Mouse (Mus musculus): ENCODE measurements around the gene Use1. TPM values are rescaled to one million over a fixed set of nuclear protein-coding genes. Genes with fewer than 3 reads are reported as not detected.

The Use1 gene
- polyA plus RNA-seq, 1 experiment from 2014 or later, result 113 TPM

- H3K4me1 ChIP-seq (replicated peaks), result peaks cover 20% of the 10 kb centered on the region
- WGBS, result 16% methylated on average over 33 of the region's 33 CpGs
- H3K4me3 ChIP-seq, result peak within 1 kb of the TSS; percentile 49
- H3K27me3 ChIP-seq, result no peaks in the 10 kb centered on the region
- H3K9ac ChIP-seq, result peak within 1 kb of the TSS; percentile 39
- H3K4me2 ChIP-seq, result peak within 1 kb of the TSS; percentile 98
- peak; percentile 90 for ATAC-seq (ENCODE audit: low FRiP score, low read depth)
- no peak within 1 kb of the TSS for H3K27ac ChIP-seq (replicated peaks)
- 0 out of 2 replicates have a peak, but pooled peaks cover 4% of the 10 kb centered on the region for H3K36me3 ChIP-seq
- no peaks in the 10 kb centered on the region for H3K9me3 ChIP-seq
Measured at GRCm38 (mm10) chr8:71405401-71406098, 38.9 kb downstream of the Use1 start, which contains the start of gene Ankle1. TSS of gene Ankle1 (plus strand) at chr8:71406010.

GRCm38 (mm10) chr8:71406099-71407015, 39.7 kb downstream of the Use1 start:
- WGBS, result under 1% methylated on average over 55 of the region's 55 CpGs
- H3K9ac ChIP-seq, result peak overlapping the region; percentile 39
- ATAC-seq (ENCODE audit: low FRiP score, low read depth), result peak; percentile 50

DNA sequence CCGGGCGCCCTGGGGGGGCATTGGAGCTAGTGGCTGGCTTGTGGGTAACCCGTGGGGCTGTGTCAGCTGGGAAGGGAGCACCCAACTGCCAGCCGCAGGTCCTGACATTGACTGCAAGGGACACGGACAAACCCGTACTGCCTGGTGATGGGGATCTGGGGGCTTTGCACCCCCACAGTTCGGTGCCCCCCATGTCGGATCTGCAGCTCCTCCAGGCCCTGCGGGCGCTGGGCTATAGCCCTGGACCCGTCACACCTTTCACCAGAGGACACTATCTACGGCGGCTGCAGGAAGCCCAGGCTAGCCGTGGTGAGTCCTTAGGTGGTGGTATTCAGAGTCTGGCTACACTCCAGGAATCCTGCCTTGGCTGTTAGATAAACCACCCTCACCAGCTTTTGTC, 40.8 kb downstream of the Use1 start:
- H3K27ac ChIP-seq (replicated peaks), result no peak overlapping the region
- H3K36me3 ChIP-seq, result 0 out of 2 replicates have a peak, but pooled peaks cover 4% of the 10 kb centered on the region
- no peak overlapping the region for H3K4me3 ChIP-seq
- no peak overlapping the region for H3K9ac ChIP-seq
- no peak for ATAC-seq (ENCODE audit: low FRiP score, low read depth)
- no peaks in the 10 kb centered on the region for H3K9me3 ChIP-seq
- H3K4me2 ChIP-seq, result no peak overlapping the region
- WGBS, result 95% methylated on average over 14 of the region's 14 CpGs
- peaks cover 20% of the 10 kb centered on the region for H3K4me1 ChIP-seq (replicated peaks)
- H3K27me3 ChIP-seq, result no peaks in the 10 kb centered on the region

More at GRCm38 (mm10) chr8:71406099-71407015, 39.7 kb downstream of the Use1 start:
- Histone ChIP-seq H3K4me3 (peak overlapping the region; percentile 49), H3K4me1 (replicated peaks) (peaks cover 20% of the 10 kb centered on the region), H3K9me3 (no peaks in the 10 kb centered on the region), H3K27me3 (no peaks in the 10 kb centered on the region), H3K36me3 (0 out of 2 replicates have a peak, but pooled peaks cover 4% of the 10 kb centered on the region), H3K4me2 (peak overlapping the region; percentile 98), H3K27ac (replicated peaks) (no peak overlapping the region)

- no peak overlapping the region for H3K27ac ChIP-seq (replicated peaks)
- H3K36me3 ChIP-seq, result 0 out of 2 replicates have a peak, but pooled peaks cover 2% of the 10 kb centered on the region
- no peak overlapping the region for H3K4me2 ChIP-seq
- no peaks in the 10 kb centered on the region for H3K27me3 ChIP-seq
- H3K9me3 ChIP-seq, result no peaks in the 10 kb centered on the region
- no peak overlapping the region for H3K9ac ChIP-seq
- peaks cover 20% of the 10 kb centered on the region for H3K4me1 ChIP-seq (replicated peaks)
- no peak for ATAC-seq (ENCODE audit: low FRiP score, low read depth)
- 97% methylated on average over 4 of the region's 4 CpGs for WGBS
- H3K4me3 ChIP-seq, result no peak overlapping the region
Measured at GRCm38 (mm10) chr8:71408231-71408630, 41.6 kb downstream of the Use1 start.

DNA sequence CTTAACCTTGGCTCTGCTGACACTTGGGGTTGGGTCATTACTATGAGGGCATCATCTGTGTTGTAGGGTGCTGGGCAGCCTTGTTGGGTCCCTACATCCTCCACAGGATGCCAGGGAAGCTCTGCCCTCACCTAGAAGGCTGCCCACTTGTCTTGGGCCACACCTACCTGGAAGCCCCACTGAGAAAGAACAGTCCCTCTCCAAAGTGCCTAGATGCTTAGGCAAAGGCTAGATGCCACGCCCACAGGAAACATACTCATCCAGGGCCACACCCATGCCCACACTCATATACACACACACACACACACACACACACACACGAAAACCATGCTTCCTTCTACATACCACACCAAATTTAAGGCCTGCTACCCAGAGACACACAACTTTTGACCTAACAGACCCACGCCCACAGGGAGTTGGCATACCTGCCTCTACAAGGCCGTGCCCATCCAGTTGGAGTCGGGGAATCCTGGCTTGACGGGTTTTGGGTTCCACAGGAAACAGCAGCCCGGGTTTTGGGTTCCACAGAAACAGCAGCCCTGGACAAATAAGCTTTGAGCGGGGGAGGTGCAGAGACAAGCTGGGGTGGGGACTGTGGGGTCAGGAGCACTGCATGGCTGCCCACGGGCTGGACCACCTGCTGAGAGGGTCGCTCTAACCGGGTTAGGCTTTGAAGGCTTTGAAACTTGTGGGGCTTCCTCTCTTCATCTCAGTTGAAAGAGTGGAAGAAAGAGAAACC, 45.1 kb downstream of the Use1 start:
- 51% methylated on average over 11 of the region's 11 CpGs for WGBS

More for the DNA sequence above, 45.1 kb downstream of the Use1 start:
- H3K4me3 ChIP-seq, result no peak overlapping the region
- H3K36me3 ChIP-seq, result no peaks in the 10 kb centered on the region
- H3K4me1 ChIP-seq (replicated peaks), result peaks cover 4% of the 10 kb centered on the region
- 0 out of 2 replicates have a peak, but pooled peaks cover 2% of the 10 kb centered on the region for H3K27me3 ChIP-seq
- no peaks in the 10 kb centered on the region for H3K9me3 ChIP-seq
- ATAC-seq (ENCODE audit: low FRiP score, low read depth), result no peak
- H3K9ac ChIP-seq, result no peak overlapping the region
- H3K4me2 ChIP-seq, result no peak overlapping the region
- H3K27ac ChIP-seq (replicated peaks), result no peak overlapping the region

Other genes with a start within 250 kb of the Use1 start
- 17.3 and 17.9 TPM in 2 replicates for gene Myo9b, start 94.1 kb upstream of the Use1 start, polyA plus RNA-seq (2015; fragmentation: Nextera tagmentation; extraction: Ambion mirVana)
- 62.6 and 64.5 TPM in 2 replicates for gene Haus8, start 93.9 kb upstream of the Use1 start, polyA plus RNA-seq (2015; fragmentation: Nextera tagmentation; extraction: Ambion mirVana)
- gene Ocel1, start 4.5 kb downstream of the Use1 start, polyA plus RNA-seq (2015; fragmentation: Nextera tagmentation; extraction: Ambion mirVana), result 6.6 and 7.4 TPM in 2 replicates
- gene Nr2f6, start 15.1 kb downstream of the Use1 start, polyA plus RNA-seq (2015; fragmentation: Nextera tagmentation; extraction: Ambion mirVana), result 29.3 and 31.4 TPM in 2 replicates
- 7.6 and 7.7 TPM in 2 replicates for gene Ushbp1, start 29.0 kb downstream of the Use1 start, polyA plus RNA-seq (2015; fragmentation: Nextera tagmentation; extraction: Ambion mirVana)
- 96.4 and 99.4 TPM in 2 replicates for gene Babam1, start 30.0 kb downstream of the Use1 start, polyA plus RNA-seq (2015; fragmentation: Nextera tagmentation; extraction: Ambion mirVana)
- gene Ankle1, start 39.2 kb downstream of the Use1 start, polyA plus RNA-seq (2015; fragmentation: Nextera tagmentation; extraction: Ambion mirVana), result 11.0 and 11.3 TPM in 2 replicates
- 183 and 195 TPM in 2 replicates for gene Abhd8, start 96.8 kb downstream of the Use1 start, polyA plus RNA-seq (2015; fragmentation: Nextera tagmentation; extraction: Ambion mirVana)
- gene Mrpl34, start 98.1 kb downstream of the Use1 start, polyA plus RNA-seq (2015; fragmentation: Nextera tagmentation; extraction: Ambion mirVana), result 172 and 189 TPM in 2 replicates
- gene Dda1, start 102.4 kb downstream of the Use1 start, polyA plus RNA-seq (2015; fragmentation: Nextera tagmentation; extraction: Ambion mirVana), result 217 and 231 TPM in 2 replicates
- gene Ano8, start 119.1 kb downstream of the Use1 start, polyA plus RNA-seq (2015; fragmentation: Nextera tagmentation; extraction: Ambion mirVana), result 7.7 and 8.6 TPM in 2 replicates
- gene Gtpbp3, start 121.3 kb downstream of the Use1 start, polyA plus RNA-seq (2015; fragmentation: Nextera tagmentation; extraction: Ambion mirVana), result 12.0 and 15.3 TPM in 2 replicates
- 9.5 and 10.9 TPM in 2 replicates for gene Plvap, start 144.9 kb downstream of the Use1 start, polyA plus RNA-seq (2015; fragmentation: Nextera tagmentation; extraction: Ambion mirVana)
- 0.31 and 0.41 TPM in 2 replicates for gene Ccdc194, start 158.9 kb downstream of the Use1 start, polyA plus RNA-seq (2015; fragmentation: Nextera tagmentation; extraction: Ambion mirVana)
- gene Bst2, start 170.6 kb downstream of the Use1 start, polyA plus RNA-seq (2015; fragmentation: Nextera tagmentation; extraction: Ambion mirVana), result 11.3 and 19.5 TPM in 2 replicates
- gene Mvb12a, start 176.1 kb downstream of the Use1 start, polyA plus RNA-seq (2015; fragmentation: Nextera tagmentation; extraction: Ambion mirVana), result 60.3 and 61.7 TPM in 2 replicates
- gene Tmem221, start 192.0 kb downstream of the Use1 start, polyA plus RNA-seq (2015; fragmentation: Nextera tagmentation; extraction: Ambion mirVana), result 0.21 and 0.38 TPM in 2 replicates
- 0.06 and 0.08 TPM in 2 replicates for gene Nxnl1, start 199.8 kb downstream of the Use1 start, polyA plus RNA-seq (2015; fragmentation: Nextera tagmentation; extraction: Ambion mirVana)
- gene Slc27a1, start 202.0 kb downstream of the Use1 start, polyA plus RNA-seq (2015; fragmentation: Nextera tagmentation; extraction: Ambion mirVana), result 83.9 and 87.4 TPM in 2 replicates
- gene Pgls, start 225.3 kb downstream of the Use1 start, polyA plus RNA-seq (2015; fragmentation: Nextera tagmentation; extraction: Ambion mirVana), result 224 and 233 TPM in 2 replicates
- 6.5 and 8.9 TPM in 2 replicates for gene Fam129c, start 230.8 kb downstream of the Use1 start, polyA plus RNA-seq (2015; fragmentation: Nextera tagmentation; extraction: Ambion mirVana)
- 65.6 and 78.2 TPM in 2 replicates for gene Colgalt1, start 244.2 kb downstream of the Use1 start, polyA plus RNA-seq (2015; fragmentation: Nextera tagmentation; extraction: Ambion mirVana)